Mouse (Mus musculus): ENCODE results near the gene Dixdc1. TPM values are rescaled to one million over a fixed set of nuclear protein-coding genes. Genes with fewer than 3 reads are reported as not detected.
A peak's percentile ranks its signal among the peaks of the same experiment; 100 is the strongest.

The Dixdc1 gene
- total RNA-seq (2021), result 1 to 10 TPM; 5.2 to 8.9 TPM
- 1.7 and 1.8 TPM in 2 replicates for polyA plus RNA-seq (2012; rRNA removed)
- long read RNA-seq, partial matches to known transcripts, result 0 of 2 reads
- long read RNA-seq, other reads (novel, unspliced or antisense), result 2 of 2 reads

DNA sequence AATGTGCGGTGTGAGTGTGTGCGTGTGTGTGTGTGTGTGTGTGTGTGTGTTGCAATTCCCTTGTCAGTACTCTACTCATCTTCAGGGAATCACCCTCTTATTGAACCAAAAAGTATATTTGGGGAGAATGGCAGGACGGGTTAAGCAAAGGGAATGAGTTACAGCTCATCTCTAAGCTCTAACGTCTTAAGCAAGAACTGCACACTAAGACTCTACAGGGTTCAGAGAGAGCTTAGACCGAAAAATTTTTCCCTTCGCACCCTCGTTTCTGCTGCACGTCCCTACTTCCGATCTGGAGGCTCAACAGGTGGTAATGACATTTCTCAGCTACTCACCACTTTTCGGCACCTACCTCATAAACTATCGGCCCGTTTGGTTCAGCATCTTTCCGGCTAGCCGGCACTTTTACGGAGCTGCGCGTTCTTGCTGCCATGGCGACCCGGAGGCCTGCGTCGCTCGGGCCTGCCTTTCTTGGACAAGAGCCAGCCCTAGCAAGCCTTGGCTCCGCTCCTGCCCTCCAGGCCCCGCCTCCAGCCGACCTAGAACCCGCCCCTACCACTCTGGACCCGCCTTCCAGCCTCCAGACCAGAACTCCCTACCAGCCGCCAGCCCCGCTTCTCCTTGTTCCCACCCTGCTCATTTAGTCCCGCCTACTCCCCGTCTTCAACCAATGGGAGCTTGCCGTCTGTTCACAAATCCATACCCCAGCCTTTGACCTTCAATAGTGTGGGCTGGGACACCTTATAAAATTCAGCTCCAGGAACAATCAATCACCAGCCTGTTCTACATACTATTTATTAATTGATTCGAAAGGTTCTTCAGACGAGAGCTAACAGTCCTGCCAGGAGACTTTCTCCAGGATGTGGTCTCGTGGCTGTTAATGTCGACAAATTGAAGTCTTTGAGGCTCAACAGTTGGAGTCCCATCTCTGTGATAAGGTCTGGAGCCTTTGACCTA lies at the start of gene Dixdc1:
TSS of gene Dixdc1 (minus strand) at position 604 of the 957 bp plus-strand sequence.
- peak; percentile 97 for DNase-seq

DNA sequence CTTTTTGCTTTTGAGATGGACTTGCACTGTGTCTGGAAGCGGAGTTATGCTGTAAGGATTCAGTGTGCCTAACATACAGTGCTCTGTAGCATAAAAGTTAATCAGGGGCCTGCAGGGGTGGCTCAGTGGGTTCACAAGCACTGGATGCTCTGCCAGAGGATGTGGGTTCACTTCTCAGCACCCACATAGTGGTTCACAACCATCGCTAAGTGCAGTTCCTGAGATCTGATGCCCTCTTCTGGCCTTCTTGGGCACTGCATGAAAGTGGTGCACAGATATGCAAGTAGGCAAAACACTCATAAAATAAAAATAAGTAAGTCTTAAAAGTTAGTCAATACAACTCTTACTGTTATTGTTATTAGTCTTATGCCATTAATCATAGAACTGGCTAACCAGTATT lies 42.8 kb upstream of the Dixdc1 start:
- DNase-seq, result no peak

- DNase-seq, result no peak
Observed at GRCm38 (mm10) chr9:50776162-50776760, 36.9 kb upstream of the Dixdc1 start.

DNA sequence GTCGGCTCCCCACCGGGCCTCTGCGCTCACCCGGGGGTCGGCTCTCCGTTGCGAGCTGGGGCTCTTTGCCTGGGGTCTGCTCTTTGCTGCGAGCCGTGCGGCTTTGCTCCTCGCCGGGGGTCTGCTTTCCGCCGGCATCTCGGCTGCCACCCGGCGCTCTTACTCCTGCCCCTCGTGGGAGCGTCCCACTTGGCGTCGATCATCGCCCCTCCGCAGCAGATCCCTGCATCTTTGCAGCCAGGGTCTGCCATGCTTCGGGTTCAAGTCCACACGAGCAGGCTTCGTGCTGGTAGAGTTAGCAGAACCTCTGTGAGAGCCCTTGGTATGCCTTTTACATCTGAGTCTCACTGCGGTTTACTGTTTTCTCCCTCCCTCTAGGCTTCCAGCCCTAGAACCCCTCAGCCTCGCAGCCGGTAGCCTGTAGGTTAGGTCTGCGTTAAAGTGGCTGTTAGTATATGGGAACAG lies 36.4 kb upstream of the Dixdc1 start:
- DNase-seq, result no peak

- peak; percentile 91 for DNase-seq
Observed at GRCm38 (mm10) chr9:50774991-50775612, 35.8 kb upstream of the Dixdc1 start, which contains the start of the genes Alg9 and 1110032A03Rik. TSS of gene Alg9 (plus strand) at chr9:50775019. TSS of gene 1110032A03Rik (minus strand) at chr9:50775520.

DNA sequence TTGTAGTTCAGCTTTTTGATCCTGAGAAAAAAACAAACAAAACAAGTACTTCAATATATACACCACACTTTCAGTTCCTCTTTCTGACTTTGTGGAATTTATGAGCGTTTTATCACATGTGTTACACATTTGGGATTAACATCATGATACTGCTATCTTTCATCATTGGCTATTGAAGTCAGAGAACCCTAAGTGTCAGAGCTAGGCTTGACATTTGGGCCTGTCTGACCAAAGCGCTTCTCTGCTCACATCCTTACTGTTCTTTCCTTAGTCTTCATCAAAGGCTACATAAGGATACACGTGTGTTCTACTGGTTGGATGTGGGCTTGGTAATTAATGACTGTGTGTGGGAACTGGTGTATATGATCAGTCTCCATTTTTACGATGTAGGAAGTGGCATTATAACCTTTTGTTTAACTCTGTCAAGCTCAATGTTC lies 34.7 kb upstream of the Dixdc1 start:
- DNase-seq, result no peak

DNA sequence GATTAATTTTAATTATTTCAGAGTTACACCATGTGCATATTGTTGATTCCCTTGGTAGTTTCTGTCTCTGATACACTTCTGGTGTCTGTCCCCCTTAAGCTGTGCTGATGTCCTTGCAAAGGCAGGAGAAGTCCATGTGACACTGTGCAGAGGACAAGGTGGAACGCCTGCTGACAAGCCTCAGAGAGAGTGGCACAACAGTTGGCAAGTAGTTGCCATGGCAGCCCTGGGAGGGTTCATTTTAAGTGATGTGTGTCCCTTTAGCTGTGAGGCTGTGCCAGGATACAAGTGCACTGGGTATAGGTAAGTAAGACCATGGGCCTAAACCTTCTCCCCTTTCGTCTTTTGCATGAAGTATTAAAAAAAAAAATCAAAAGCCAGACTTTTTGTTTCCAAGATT lies 30.7 kb upstream of the Dixdc1 start:
- DNase-seq, result no peak

GRCm38 (mm10) chr9:50768107-50769002 lies 29.0 kb upstream of the Dixdc1 start, which contains the start of gene Fdxacb1:
TSS of gene Fdxacb1 (plus strand) at chr9:50768236.
- DNase-seq, result peak; percentile 98

- peak; percentile 15 for DNase-seq
Observed at GRCm38 (mm10) chr9:50767531-50768106, 28.3 kb upstream of the Dixdc1 start.

DNA sequence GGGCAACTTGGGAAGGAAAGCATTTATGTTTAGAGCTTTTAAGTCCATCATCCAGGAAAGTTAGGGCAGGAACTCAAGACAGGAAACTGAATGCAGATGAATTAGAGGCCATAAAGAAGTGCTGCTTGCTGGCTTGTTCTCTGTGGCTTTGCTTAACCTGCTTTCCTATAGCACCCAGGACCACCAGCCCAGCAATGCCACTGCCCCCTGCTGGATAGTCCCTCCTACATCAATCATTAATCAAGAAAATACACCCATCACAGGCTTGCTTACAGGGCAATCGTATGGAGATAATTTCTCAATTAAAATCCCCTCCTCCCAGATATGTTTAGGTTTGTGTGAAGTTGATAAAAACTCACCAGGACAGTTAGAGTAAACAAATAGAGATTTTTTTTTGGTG lies 24.0 kb upstream of the Dixdc1 start:
- DNase-seq, result no peak

- DNase-seq, result no peak
Observed at GRCm38 (mm10) chr9:50761520-50762243, 22.4 kb upstream of the Dixdc1 start.

DNA sequence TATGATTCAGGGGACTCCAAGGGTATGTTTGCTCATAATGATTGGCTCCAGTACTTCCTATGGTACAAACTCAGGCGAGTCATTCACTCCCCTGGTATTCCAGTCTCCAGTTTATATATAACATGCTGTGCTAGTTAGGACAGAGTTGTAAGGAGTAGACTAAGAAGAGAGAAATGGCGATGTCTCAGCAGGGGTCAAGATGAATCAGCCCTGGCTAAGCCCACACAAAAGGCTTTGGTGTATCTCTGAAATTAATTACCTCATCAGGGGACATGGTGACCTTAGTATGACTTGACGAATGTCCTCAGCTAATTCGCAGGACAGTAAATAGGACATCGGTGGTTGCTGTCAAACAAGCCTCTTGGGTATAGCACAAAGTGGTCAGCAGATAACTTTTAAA lies 17.4 kb upstream of the Dixdc1 start:
- DNase-seq, result no peak

DNA sequence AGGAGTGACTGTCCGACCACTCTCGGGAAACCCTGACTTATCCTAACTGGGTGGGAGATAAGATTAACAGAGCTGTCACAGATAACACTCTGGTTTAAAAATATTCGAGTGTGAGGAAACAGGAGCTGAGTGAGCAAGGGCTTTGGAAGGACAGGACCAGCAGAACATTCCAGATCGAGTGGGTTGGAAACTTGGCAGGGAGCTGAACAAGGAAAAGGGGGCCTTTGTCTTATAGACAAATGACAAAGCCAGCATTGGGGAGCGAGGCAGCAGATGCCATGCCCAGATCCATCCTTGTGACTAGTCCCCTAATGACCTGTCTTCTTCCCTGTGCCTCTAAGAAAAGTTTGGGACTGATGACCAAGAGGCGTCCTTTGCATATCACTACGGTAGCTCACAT lies 14.6 kb upstream of the Dixdc1 start:
- no peak for DNase-seq

DNA sequence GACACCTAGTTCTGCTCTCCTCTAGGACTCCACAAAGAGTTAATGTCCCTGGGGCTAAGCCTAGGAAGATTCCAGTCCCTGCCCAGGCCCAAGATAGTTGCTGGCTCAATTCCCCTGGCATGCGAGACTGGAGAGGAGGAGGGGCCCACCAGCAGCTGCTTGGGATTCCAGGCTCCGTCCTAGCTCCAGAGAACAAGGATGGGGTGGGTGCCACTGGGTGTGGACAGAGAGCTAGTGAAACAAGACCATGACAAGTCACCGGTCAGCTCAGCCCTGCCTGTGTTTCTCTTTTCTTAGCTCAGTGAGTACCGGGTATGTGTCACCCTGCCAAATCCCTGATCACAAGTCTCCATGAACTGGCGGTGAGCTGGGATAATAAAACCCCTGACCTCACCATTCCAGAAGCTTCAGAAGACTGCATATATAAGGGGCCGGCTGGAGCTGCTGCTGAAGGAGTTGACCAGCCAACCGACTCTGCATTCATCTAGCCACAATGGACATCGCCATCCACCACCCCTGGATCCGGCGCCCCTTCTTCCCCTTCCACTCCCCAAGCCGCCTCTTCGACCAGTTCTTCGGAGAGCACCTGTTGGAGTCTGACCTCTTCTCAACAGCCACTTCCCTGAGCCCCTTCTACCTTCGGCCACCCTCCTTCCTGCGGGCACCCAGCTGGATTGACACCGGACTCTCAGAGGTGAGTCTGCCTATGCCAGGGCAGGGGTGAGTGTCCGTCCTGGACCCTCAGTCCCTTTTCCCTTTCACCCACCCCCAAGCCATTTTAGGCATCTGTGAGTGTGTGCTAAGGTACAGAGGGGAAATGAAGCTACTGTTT lies 13.7 kb upstream of the Dixdc1 start:
- DNase-seq, result peak; percentile 70

DNA sequence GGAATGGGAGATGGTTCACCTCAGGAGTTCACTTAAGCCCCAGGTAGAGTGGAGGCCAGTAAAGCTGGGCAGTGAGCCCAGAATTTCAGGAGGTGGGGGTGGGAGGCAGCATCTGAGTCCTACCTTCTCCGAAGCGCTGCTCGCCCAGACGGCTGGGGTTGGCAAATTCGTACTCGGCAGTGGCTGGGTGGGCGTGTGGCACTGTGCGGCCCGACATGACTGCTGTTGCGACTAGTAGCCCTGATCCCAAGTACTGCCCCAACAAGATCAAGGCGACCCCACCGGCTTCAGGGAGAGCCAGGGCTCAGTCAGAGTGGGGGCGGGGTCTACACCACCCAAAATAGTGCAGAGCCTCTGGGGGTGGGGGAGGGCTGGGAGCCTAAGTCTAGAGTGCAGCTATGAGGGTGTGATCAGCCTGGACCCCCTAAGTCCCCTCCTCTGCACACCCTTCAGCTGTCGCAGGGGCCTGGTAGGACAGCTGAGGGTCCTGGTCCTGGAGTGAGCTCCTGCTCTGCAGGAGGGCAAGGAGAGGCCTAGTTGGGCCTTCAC lies 12.8 kb upstream of the Dixdc1 start, which contains the start of gene Hspb2:
TSS of gene Hspb2 (minus strand) at position 301 of the 549 bp plus-strand sequence.
- DNase-seq, result no peak

DNA sequence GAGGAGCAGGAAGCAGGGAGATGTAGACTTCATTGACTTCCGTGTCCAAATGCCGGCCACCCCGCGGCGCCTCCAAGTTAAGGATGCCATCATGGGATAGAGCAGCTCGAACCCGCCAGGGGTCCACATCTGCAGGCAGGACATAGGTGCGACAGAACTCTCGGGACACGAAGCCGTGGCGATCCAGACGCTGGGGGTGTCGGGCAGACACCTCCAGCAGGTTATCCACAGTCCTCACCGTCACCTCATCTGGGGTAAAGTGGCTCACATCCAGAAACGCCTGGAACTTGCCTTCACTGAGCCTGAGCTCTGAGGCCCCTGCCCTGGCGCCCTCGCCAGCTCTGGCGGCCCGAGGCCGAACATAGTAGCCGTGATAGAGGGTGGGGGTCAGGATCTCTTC lies 12.0 kb upstream of the Dixdc1 start, which contains the start of gene Cryab:
TSS of gene Cryab (plus strand) at position 3 of the 400 bp plus-strand sequence.
- no peak for DNase-seq

DNA sequence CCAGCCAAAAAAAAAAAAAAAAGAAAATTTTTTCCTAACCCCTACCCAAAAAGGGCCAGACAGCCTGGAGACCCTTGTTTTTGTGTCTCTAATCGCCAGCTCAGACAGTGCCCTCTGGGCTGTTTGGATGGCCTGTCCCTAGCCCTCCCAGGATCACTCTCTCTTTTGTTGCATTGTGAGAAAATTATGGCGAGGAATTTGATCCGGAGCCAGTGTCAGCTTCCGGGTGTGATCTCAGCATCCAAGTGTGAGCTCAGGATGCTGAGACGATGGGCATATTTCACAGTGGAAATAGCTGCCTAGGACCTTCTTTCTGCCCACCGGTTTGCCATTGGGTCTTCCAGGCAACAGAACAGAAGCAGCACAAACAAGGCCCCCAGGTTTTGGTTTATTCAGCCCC lies 11.4 kb upstream of the Dixdc1 start:
- no peak for DNase-seq

DNA sequence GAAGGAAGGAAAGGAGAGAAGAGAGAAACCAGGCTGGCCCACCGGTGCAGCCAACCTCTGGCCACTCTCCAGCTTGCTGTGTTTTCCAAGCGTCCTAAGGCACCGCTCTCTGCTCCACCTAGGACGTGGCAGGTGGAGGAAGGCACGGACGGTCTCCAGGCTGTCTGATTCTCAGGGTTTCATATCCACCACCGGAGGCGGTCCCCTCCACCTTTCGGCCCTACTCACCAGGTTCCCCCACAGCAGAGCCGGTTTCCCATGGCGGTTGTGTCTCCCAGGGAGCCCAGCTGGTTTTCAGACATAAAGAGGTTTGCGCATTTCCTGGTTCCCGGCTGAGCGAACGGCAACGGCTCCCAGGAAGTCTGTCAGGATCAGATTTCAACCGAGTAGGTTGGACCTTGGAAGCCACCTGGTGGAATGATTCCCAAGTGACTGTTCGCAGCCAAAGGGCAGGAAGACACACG lies 6.9 kb upstream of the Dixdc1 start, which contains the start of gene 2310030G06Rik:
TSS of gene 2310030G06Rik (minus strand) at position 323 of the 464 bp plus-strand sequence.
- DNase-seq, result peak; percentile 55

Data from adrenal gland, adult 2 months (tissue).